Mouse (Mus musculus) lung, postnatal 0 days (tissue): ENCODE data around the gene Scimp.

ENCODE experiments used
- CTCF ChIP-seq: IDR thresholded peaks from 2 replicates; pipeline ENCODE4 v1.5.1; 2016; ENCODE audit warnings: antibody characterized with exemption, mild to moderate bottlenecking
- EP300 ChIP-seq: IDR thresholded peaks from 2 replicates; pipeline ENCODE4 v1.6.1; 2016; ENCODE audit warnings: antibody characterized with exemption, mild to moderate bottlenecking, control low read depth

DNA sequence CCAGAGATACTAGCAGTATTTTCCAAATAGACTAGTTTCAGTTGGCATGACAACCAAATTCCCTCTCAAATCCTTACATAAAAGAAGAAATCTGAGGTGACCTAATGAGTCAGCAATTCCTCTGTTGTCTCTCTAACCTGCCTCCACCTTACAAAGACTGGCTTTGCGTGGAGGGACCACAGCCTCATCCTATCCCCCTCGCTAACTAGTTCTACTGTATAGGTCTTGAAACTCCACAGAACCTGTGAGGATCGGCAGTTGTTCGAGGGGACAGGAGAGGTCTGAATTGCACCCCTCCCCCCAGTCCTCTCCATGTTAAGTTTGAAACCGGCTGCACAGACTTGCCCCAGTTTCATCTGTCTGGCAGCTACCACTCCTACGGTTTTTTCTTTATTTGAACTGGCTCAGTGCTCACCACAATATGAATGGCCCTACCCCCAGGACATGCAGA, 23.0 kb upstream of the Scimp start:
- TF ChIP-seq CTCF, result no peak
- no peak for TF ChIP-seq EP300
